Mouse (Mus musculus) cerebellum, adult 2 months (tissue): ENCODE results near the gene Gm45062.

Source experiments
- CTCF ChIP-seq: fragments of 200-500 bp; IDR thresholded peaks from 2 replicates; pipeline ENCODE4 v1.5.1; 2011; ENCODE audit warnings: low read depth, mild to moderate bottlenecking, control low read depth, low read length, moderate library complexity, borderline replicate concordance; ENCODE audit not compliant: insufficient read depth
- POLR2A ChIP-seq: fragments of 200-500 bp; IDR thresholded peaks from 2 replicates; pipeline ENCODE4 v1.6.1; 2011; ENCODE audit warnings: low read length, control low read depth, borderline replicate concordance; ENCODE audit not compliant: insufficient read depth

DNA sequence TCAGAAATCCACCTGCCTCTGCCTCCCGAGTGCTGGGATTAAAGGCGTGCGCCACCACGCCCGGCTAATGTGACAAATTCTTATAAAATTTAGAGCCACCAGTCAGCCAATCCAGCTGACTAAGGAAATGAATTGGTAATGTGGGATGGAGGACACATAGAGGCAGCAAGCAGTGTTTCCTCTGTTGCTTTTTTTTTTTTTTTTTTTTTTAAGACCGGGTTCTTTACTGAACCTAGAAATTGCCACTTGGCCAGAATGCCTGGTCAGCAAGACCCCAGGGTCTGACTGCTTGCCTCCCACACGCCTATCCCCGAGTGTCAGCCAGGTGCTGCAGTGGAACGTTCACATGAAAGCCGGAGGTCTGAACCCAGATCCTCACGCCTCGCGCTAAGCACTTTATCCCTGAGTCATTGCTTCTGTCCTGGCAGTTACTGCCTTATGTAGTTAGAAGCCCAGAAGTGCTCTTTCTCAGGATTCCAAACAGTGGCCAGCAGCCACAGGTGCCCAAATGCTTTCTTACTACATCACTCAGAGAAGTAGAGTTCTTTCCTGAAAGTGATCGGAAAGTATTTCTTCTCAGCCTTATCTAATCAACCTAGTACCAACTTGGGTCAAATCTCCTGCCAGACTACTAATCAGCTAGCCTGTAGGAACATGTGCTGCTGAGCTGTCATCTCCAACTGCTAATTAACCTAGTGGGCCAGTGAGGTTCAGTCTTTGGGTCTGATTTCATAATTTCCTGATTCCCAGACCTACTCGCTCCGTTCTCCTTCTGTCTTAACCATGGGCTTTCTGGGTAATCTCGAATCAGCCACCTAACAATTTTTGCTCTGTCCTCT is 225.4 kb downstream of the Gm45062 start:
- TF ChIP-seq CTCF, result no peak
- TF ChIP-seq POLR2A, result no peak
